Mouse (Mus musculus) intestine, embryonic 16.5 days (tissue): ENCODE measurements around the gene Krt222. TPM values are rescaled to one million over a fixed set of nuclear protein-coding genes. Genes with fewer than 3 reads are reported as not detected.

ENCODE experiments used
- ATAC-seq: fragments of 200-750 bp; cut with Nextera tagmentation; 2 replicates; pipeline ENCODE4 v1.8.0; 2017; ENCODE audit warnings: moderate TSS enrichment, moderate library complexity
- H3K27ac ChIP-seq: fragments of 300-500 bp; sonication (generic); 2 replicates; pipeline ENCODE4 v1.5.1; 2014; ENCODE audit warnings: mild to moderate bottlenecking, low read length
- H3K27me3 ChIP-seq: fragments of 300-500 bp; sonication (generic); replicated peaks from 2 replicates; pipeline ENCODE4 v1.6.1; 2014; ENCODE audit warnings: low read length, control low read depth, mixed read lengths; ENCODE audit not compliant: control insufficient read depth, insufficient read depth
- H3K36me3 ChIP-seq: fragments of 300-500 bp; sonication (generic); 2 replicates; pipeline ENCODE4 v1.6.1; 2014; ENCODE audit warnings: low read length, control low read depth; ENCODE audit not compliant: control insufficient read depth, insufficient read depth
- H3K4me1 ChIP-seq: fragments of 300-500 bp; sonication (generic); 2 replicates; pipeline ENCODE4 v1.6.1; 2014; ENCODE audit warnings: low read length, control low read depth, mixed read lengths; ENCODE audit not compliant: control insufficient read depth, insufficient read depth
- H3K4me2 ChIP-seq: fragments of 300-500 bp; sonication (generic); 2 replicates; pipeline ENCODE4 v1.6.1; 2014; ENCODE audit warnings: low read depth, low read length, control low read depth
- H3K4me3 ChIP-seq: fragments of 300-500 bp; sonication (generic); 2 replicates; pipeline ENCODE4 v1.5.1; 2014; ENCODE audit warnings: mild to moderate bottlenecking, low read length
- H3K9ac ChIP-seq: fragments of 300-500 bp; sonication (generic); 2 replicates; pipeline ENCODE4 v1.6.1; 2014; ENCODE audit warnings: low read depth, low read length
- H3K9me3 ChIP-seq: fragments of 300-500 bp; sonication (generic); 2 replicates; pipeline ENCODE4 v1.6.1; 2016; ENCODE audit warnings: low read length, control low read depth; ENCODE audit not compliant: control insufficient read depth
- WGBS: fragments of 180-500 bp; shearing (Covaris S2); extraction: QIAGEN DNeasy Blood & Tissue Kit; methylation state at CpG from one replicate; pipeline ENCODE4 v1.1.7; 2014; 5-methylcytosine and 5-hydroxymethylcytosine counted together
- polyA plus RNA-seq: library from polyadenylated mRNA; unstranded; fragments of >200 nt; fragmentation: Nextera tagmentation; extraction: Ambion mirVana; gene quantifications from 2 replicates; pipeline ENCODE4 v1.2.1, GENCODE M21; 2015

Gene Krt222
- polyA plus RNA-seq, 1 experiment from 2014 or later, result 0.54 TPM

- H3K36me3 ChIP-seq, result 0 out of 2 replicates have a peak, but pooled peaks cover 4% of the 10 kb centered on the region
- H3K27me3 ChIP-seq, result no peaks in the 10 kb centered on the region
- H3K9ac ChIP-seq, result no peak overlapping the region
- ATAC-seq, result no peak
- no peaks in the 10 kb centered on the region for H3K9me3 ChIP-seq
- H3K4me3 ChIP-seq, result no peak overlapping the region
- H3K4me1 ChIP-seq, result no peaks in the 10 kb centered on the region
- H3K4me2 ChIP-seq, result no peak overlapping the region
- 78% methylated on average over 5 of the region's 5 CpGs for WGBS
- H3K27ac ChIP-seq, result no peak overlapping the region
These were observed 20.6 kb downstream of the Krt222 start for GRCm38 (mm10) chr11:99223310-99223709.

- WGBS, result 75% methylated on average over 2 of the region's 2 CpGs
- Histone ChIP-seq H3K4me1 (no peaks in the 10 kb centered on the region), H3K27me3 (no peaks in the 10 kb centered on the region), H3K9me3 (no peaks in the 10 kb centered on the region), H3K27ac (no peak overlapping the region), H3K36me3 (0 out of 2 replicates have a peak, but pooled peaks cover 7% of the 10 kb centered on the region), H3K4me3 (no peak overlapping the region), H3K9ac (no peak overlapping the region), H3K4me2 (no peak overlapping the region)
- no peak for ATAC-seq
These were observed 22.1 kb downstream of the Krt222 start for GRCm38 (mm10) chr11:99221811-99222210.

GRCm38 (mm10) chr11:99217248-99217986, 26.5 kb downstream of the Krt222 start:
- no peak for ATAC-seq
- Histone ChIP-seq H3K27ac (no peak overlapping the region), H3K9me3 (no peaks in the 10 kb centered on the region), H3K27me3 (no peaks in the 10 kb centered on the region), H3K9ac (no peak overlapping the region), H3K4me2 (no peak overlapping the region), H3K4me1 (no peaks in the 10 kb centered on the region), H3K4me3 (no peak overlapping the region), H3K36me3 (peaks cover 25% of the 10 kb centered on the region)
- 90% methylated on average over 7 of the region's 7 CpGs for WGBS

GRCm38 (mm10) chr11:99216181-99216580, 27.7 kb downstream of the Krt222 start:
- no peak overlapping the region for H3K4me2 ChIP-seq
- peaks cover 30% of the 10 kb centered on the region for H3K36me3 ChIP-seq
- no peak overlapping the region for H3K27ac ChIP-seq

GRCm38 (mm10) chr11:99212693-99213092, 31.2 kb downstream of the Krt222 start:
- Histone ChIP-seq H3K9me3 (no peaks in the 10 kb centered on the region), H3K36me3 (peaks cover 32% of the 10 kb centered on the region), H3K4me3 (no peak overlapping the region), H3K9ac (no peak overlapping the region), H3K27ac (no peak overlapping the region), H3K4me1 (no peaks in the 10 kb centered on the region), H3K4me2 (no peak overlapping the region), H3K27me3 (no peaks in the 10 kb centered on the region)
- WGBS, result 79% methylated on average over 7 of the region's 7 CpGs
- no peak for ATAC-seq

More at GRCm38 (mm10) chr11:99216181-99216580, 27.7 kb downstream of the Krt222 start:
- H3K4me3 ChIP-seq, result no peak overlapping the region
- H3K9me3 ChIP-seq, result no peaks in the 10 kb centered on the region
- over 99% methylated on average over 3 of the region's 3 CpGs for WGBS
- no peak for ATAC-seq
- no peak overlapping the region for H3K9ac ChIP-seq
- H3K27me3 ChIP-seq, result no peaks in the 10 kb centered on the region
- H3K4me1 ChIP-seq, result no peaks in the 10 kb centered on the region

- Histone ChIP-seq H3K4me1 (no peaks in the 10 kb centered on the region), H3K9ac (no peak overlapping the region), H3K27ac (no peak overlapping the region), H3K27me3 (no peaks in the 10 kb centered on the region), H3K4me3 (no peak overlapping the region), H3K9me3 (no peaks in the 10 kb centered on the region), H3K4me2 (no peak overlapping the region), H3K36me3 (peaks cover 29% of the 10 kb centered on the region)
- ATAC-seq, result no peak
- WGBS, result 62% methylated on average over 2 of the region's 2 CpGs
These were observed 31.9 kb downstream of the Krt222 start for GRCm38 (mm10) chr11:99211964-99212363.

GRCm38 (mm10) chr11:99208105-99208669, 35.7 kb downstream of the Krt222 start:
- no peak overlapping the region for H3K9ac ChIP-seq
- H3K27me3 ChIP-seq, result no peaks in the 10 kb centered on the region
- no peak for ATAC-seq
- no peak overlapping the region for H3K4me2 ChIP-seq
- no peak overlapping the region for H3K27ac ChIP-seq
- H3K9me3 ChIP-seq, result no peaks in the 10 kb centered on the region
- H3K4me1 ChIP-seq, result no peaks in the 10 kb centered on the region
- H3K36me3 ChIP-seq, result peaks cover 15% of the 10 kb centered on the region
- WGBS, result 76% methylated on average over 8 of the region's 8 CpGs
- H3K4me3 ChIP-seq, result no peak overlapping the region

GRCm38 (mm10) chr11:99207449-99207848, 36.4 kb downstream of the Krt222 start:
- no peak overlapping the region for H3K4me3 ChIP-seq

GRCm38 (mm10) chr11:99206954-99207353, 36.9 kb downstream of the Krt222 start:
- Histone ChIP-seq H3K9ac (no peak overlapping the region), H3K4me2 (no peak overlapping the region), H3K4me1 (no peaks in the 10 kb centered on the region), H3K9me3 (no peaks in the 10 kb centered on the region), H3K36me3 (peaks cover 8% of the 10 kb centered on the region; the same call in 1 of the 2 replicates), H3K4me3 (no peak overlapping the region), H3K27ac (no peak overlapping the region), H3K27me3 (no peaks in the 10 kb centered on the region)
- 14% methylated on average over 2 of the region's 2 CpGs for WGBS
- no peak for ATAC-seq

More at GRCm38 (mm10) chr11:99207449-99207848, 36.4 kb downstream of the Krt222 start:
- H3K4me1 ChIP-seq, result no peaks in the 10 kb centered on the region
- no peak for ATAC-seq
- H3K36me3 ChIP-seq, result peaks cover 11% of the 10 kb centered on the region; the same call in 1 of the 2 replicates
- H3K9ac ChIP-seq, result no peak overlapping the region
- 16% methylated on average over 2 of the region's 2 CpGs for WGBS
- H3K27me3 ChIP-seq, result no peaks in the 10 kb centered on the region
- H3K27ac ChIP-seq, result no peak overlapping the region
- H3K4me2 ChIP-seq, result no peak overlapping the region
- H3K9me3 ChIP-seq, result no peaks in the 10 kb centered on the region
